Mouse (Mus musculus) heart, adult 2 months (tissue): ENCODE measurements around the gene Smox.

ENCODE experiments used
- CTCF ChIP-seq: fragments of 200-600 bp; IDR thresholded peaks from 2 replicates; pipeline ENCODE4 v1.8.1; 2022; ENCODE audit warnings: antibody characterized with exemption, mild to moderate bottlenecking, moderate library complexity
- POLR2A ChIP-seq: fragments of 200-500 bp; IDR thresholded peaks from 2 replicates; pipeline ENCODE4 v1.6.1; 2011; ENCODE audit warnings: mild to moderate bottlenecking, low read depth, low read length, control low read depth; ENCODE audit not compliant: insufficient read depth

- TF ChIP-seq CTCF: no peak
- TF ChIP-seq POLR2A: no peak
These were observed 24.6 kb upstream of the Smox start for GRCm38 (mm10) chr2:131466732-131467131.
